Mouse (Mus musculus) CH12.LX (cell line): ENCODE measurements around the gene Pak4.

ENCODE experiments used
- CHD1 ChIP-seq: IDR thresholded peaks from 2 replicates; pipeline ENCODE4 v1.6.1; 2012; ENCODE audit warnings: low read depth, low read length, improper control_type of control experiment, inconsistent platforms
- CTCF ChIP-seq, 2 experiments: IDR thresholded peaks in 1 of 2; conservative IDR thresholded peaks in 1 of 2; 2 replicates each; pipeline ENCODE4 v1.5.1; 2011 to 2012; ENCODE audit warnings: low read depth in 2 of 2, low read length in 2 of 2, improper control_type of control experiment in 1 of 2, inconsistent platforms in 1 of 2, mild to moderate bottlenecking in 1 of 2, moderate library complexity in 1 of 2
- EP300 ChIP-seq: IDR thresholded peaks from 2 replicates; pipeline ENCODE4 v1.6.1; 2011; ENCODE audit warnings: low read length, improper control_type of control experiment
- HCFC1 ChIP-seq: IDR thresholded peaks from 2 replicates; pipeline ENCODE4 v1.6.1; 2012; ENCODE audit warnings: low read depth, mild to moderate bottlenecking, inconsistent platforms, low read length, improper control_type of control experiment
- JUND ChIP-seq: conservative IDR thresholded peaks from 2 replicates; pipeline ENCODE4 v1.6.1; 2011; ENCODE audit warnings: low read depth, low read length, improper control_type of control experiment
- MAX ChIP-seq: IDR thresholded peaks from 2 replicates; pipeline ENCODE4 v1.6.1; 2011; ENCODE audit warnings: low read length, improper control_type of control experiment
- NELFE ChIP-seq: IDR thresholded peaks from 2 replicates; pipeline ENCODE4 v1.6.1; 2011; ENCODE audit warnings: low read depth, low read length, improper control_type of control experiment
- POLR2A ChIP-seq: IDR thresholded peaks from 2 replicates; pipeline ENCODE4 v1.6.1; 2011; ENCODE audit warnings: low read depth, mild to moderate bottlenecking, improper control_type of control experiment, low read length
- SIN3A ChIP-seq: IDR thresholded peaks from 2 replicates; pipeline ENCODE4 v1.6.1; 2012; ENCODE audit warnings: low read length, improper control_type of control experiment, inconsistent platforms
- USF1 ChIP-seq: IDR thresholded peaks from 2 replicates; pipeline ENCODE4 v1.6.1; 2014; ENCODE audit warnings: low read depth, mild to moderate bottlenecking, inconsistent platforms, low read length, improper control_type of control experiment
- USF2 ChIP-seq: conservative IDR thresholded peaks from 2 replicates; pipeline ENCODE4 v1.6.1; 2011; ENCODE audit warnings: low read depth, low read length, improper control_type of control experiment

DNA sequence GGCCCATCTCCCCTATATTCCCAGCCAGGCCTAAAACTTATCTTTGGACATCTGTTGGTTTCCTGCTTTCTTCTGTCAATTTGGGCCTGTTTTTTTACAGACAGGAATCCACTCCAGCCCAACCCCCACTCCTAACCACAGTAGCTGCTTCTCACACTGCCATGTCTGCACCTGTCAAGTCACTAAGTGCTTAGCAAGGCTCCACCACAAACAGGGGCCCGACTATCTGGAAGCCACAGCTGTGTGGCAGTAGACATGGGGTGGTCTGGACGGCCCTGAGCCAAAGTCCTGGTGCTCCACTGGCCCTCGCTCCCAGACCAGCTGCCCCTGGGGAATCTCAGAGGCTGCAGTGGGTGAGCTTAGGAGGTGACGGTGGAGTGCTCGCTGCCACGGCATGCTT is 40.3 kb downstream of the Pak4 start:
- TF ChIP-seq SIN3A (no peak), CTCF (conservative IDR thresholded peaks at IDR 0.05 in 1 of 2, IDR thresholded peaks at IDR 0.05 in 1 of 2; ENCODE audit: low read depth in 2 of 2, low read length in 2 of 2) (no peak), POLR2A (no peak), EP300 (no peak), JUND (no peak), USF1 (no peak), MAX (no peak), HCFC1 (no peak), NELFE (no peak), USF2 (no peak), CHD1 (no peak)
